Mouse (Mus musculus): ENCODE data around the gene Tango6. TPM values are rescaled to one million over a fixed set of nuclear protein-coding genes. Genes with fewer than 3 reads are reported as not detected.

Gene Tango6
- total RNA-seq (2014; rRNA removed), result 6.6 and 7.1 TPM in 2 replicates
- polyA plus RNA-seq (2015; fragmentation: Nextera tagmentation; extraction: Ambion mirVana), result 4.0 and 4.6 TPM in 2 replicates

DNA sequence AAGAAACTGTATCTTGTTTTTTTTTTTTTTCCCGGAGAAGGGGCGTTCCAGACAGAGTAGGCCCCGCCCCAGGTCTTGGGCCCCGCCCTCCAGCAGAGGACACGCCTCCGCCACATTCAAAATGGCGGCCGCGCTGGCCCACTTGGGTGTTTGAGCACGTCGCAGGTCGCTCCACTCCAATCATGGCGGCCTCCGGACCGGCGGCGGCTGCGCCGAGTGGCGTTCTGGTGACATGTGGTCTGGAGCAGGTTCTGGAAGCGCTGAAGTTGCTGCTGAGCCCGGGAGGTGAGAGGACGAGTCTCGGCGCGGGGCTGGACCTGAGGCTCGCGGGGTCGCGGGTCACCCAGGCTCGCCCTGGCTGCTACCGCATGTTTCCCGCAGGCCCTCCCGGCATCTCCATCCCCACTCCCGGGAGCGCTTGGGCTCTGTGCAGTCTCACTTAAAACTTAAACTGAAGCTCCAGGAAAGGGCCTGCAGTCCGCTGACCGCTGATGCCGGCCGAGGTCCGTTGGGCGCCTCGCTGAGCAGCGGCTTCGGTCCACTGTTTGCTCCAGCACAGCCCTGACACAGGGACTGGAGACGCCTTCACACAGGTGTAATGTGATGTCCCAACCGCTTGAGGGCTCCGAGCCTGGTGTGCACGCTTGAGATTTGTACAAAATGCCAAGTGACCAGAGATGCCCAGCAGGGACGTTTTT is at the start of gene Tango6:
Tango6 (plus strand) TSS at position 98 of the 698 bp plus-strand sequence.
- DNase-seq (ENCODE audit: low spot score), result peak; percentile 95
- WGBS, result under 1% methylated on average over 50 of the region's 50 CpGs
- ATAC-seq, result peak; percentile 98
- Histone ChIP-seq H3K9ac (replicated peaks; ENCODE audit: low read length) (peak within 1 kb of the TSS; percentile 69), H3K9me3 (ENCODE audit: low read length) (no peaks in the 10 kb centered on the region), H3K4me3 (ENCODE audit: low read length) (peak within 1 kb of the TSS; percentile 56), H3K4me2 (ENCODE audit: low read depth, low read length) (peak within 1 kb of the TSS; percentile 67), H3K4me1 (ENCODE audit: insufficient read depth, low read length) (no peaks in the 10 kb centered on the region), H3K36me3 (ENCODE audit: insufficient read depth, low read length) (no peaks in the 10 kb centered on the region), H3K27ac (peak within 1 kb of the TSS; percentile 91), H3K27me3 (ENCODE audit: insufficient read depth, low read length) (no peaks in the 10 kb centered on the region)
- peak; percentile 86 for TF ChIP-seq CTCF (IDR thresholded peaks at IDR 0.05; ENCODE audit: low read depth)

DNA sequence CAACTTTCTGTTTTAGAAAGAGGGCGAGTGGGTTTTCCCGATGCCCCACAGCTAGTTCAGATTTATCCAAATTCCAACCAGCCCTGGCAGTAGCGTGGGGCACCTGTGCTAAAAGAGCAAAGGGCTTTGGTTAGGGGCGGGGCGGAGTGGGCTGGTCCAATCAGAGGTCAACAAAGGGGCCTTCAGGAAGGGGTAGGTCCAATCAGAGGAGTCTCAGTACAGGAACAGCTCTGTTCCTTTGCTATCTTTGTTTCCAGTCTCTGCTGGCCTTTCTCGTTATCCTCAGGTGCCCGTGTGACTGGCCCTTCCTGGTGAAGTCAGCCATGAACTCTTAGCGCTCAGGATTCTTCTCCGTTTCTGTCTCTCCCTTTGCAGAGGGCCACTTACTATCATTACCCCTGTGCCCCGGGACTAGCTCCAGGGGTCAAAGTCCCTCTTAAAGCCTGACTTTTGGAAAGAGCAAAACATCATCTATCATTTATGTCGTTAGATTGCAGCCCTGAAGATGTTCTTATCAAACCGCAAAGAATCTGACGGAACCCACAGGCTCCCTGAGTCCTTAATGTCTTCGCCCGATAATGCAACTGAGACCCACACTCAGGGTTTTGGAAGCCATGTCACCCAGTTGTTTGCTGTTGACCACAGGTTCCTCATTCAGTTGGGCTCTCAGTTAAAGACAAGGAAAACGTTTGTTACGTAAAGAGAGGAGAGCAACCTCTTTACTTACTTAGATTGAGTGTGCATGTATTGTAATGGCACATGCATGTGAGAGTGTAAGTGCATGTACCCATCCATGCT is 49.3 kb upstream of the Tango6 start:
- WGBS, result 74% methylated on average over 17 of the region's 17 CpGs
- ATAC-seq (no peak), DNase-seq (ENCODE audit: low spot score) (no peak)
- no peak overlapping the region for H3K4me3 ChIP-seq (ENCODE audit: low read length)
- H3K9ac ChIP-seq (replicated peaks; ENCODE audit: low read length), result no peak overlapping the region
- H3K36me3 ChIP-seq (ENCODE audit: insufficient read depth, low read length), result no peaks in the 10 kb centered on the region
- H3K4me2 ChIP-seq (ENCODE audit: low read depth, low read length), result no peak overlapping the region
- H3K27me3 ChIP-seq (ENCODE audit: insufficient read depth, low read length), result no peaks in the 10 kb centered on the region
- H3K27ac ChIP-seq, result no peak overlapping the region
- H3K4me1 ChIP-seq (ENCODE audit: insufficient read depth, low read length), result no peaks in the 10 kb centered on the region
- H3K9me3 ChIP-seq (ENCODE audit: low read length), result no peaks in the 10 kb centered on the region
- no peak for TF ChIP-seq CTCF (IDR thresholded peaks at IDR 0.05; ENCODE audit: low read depth)

DNA sequence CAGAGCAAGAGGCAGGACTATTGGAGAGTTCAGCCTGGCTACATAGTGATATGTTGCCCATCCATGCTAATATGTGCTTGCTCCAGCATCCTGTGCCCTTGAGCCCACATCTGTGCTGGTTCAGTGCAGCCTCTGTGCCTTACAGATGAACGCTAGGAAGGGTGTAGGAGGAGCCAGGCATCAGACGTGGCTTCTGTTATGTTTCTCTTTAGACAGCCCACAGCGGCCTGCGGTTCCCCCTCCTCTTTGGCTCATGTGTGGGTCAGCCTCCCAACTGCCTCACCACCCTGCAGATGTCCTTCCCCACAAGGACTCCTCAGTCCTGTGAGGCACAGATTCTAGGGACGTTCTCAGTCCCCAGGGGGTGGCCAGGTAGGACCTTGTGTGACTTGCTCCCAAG is 47.6 kb upstream of the Tango6 start:
- H3K9ac ChIP-seq (replicated peaks; ENCODE audit: low read length), result no peak overlapping the region
- no peak overlapping the region for H3K4me3 ChIP-seq (ENCODE audit: low read length)
- no peak overlapping the region for H3K27ac ChIP-seq
- TF ChIP-seq CTCF (IDR thresholded peaks at IDR 0.05; ENCODE audit: low read depth), result no peak
- 34% methylated on average over 5 of the region's 5 CpGs for WGBS
- H3K27me3 ChIP-seq (ENCODE audit: insufficient read depth, low read length), result no peaks in the 10 kb centered on the region
- no peak overlapping the region for H3K4me2 ChIP-seq (ENCODE audit: low read depth, low read length)
- H3K36me3 ChIP-seq (ENCODE audit: insufficient read depth, low read length), result no peaks in the 10 kb centered on the region
- H3K9me3 ChIP-seq (ENCODE audit: low read length), result no peaks in the 10 kb centered on the region
- ATAC-seq (no peak), DNase-seq (ENCODE audit: low spot score) (no peak)
- H3K4me1 ChIP-seq (ENCODE audit: insufficient read depth, low read length), result no peaks in the 10 kb centered on the region

DNA sequence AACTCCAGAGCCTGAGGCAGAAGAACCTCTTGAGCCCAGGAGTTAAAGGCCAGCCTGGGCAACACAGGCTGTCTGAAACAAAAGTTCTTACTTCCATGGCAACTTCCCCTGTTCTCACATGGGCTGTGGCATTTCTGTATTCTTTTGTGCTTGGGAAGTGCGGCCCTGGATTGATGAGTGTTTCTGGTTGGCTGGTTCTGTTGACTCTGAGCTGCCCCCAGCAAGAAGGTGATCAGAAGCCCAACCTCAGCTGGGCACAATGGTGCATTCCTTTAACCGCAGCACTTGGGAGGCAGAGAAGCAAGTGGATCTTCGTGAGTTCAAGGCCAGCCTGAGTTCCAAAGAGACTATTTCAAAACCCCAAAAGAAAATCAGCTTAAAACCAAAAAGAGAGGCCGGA is 45.4 kb upstream of the Tango6 start:
- no peak for TF ChIP-seq CTCF (IDR thresholded peaks at IDR 0.05; ENCODE audit: low read depth)
- ATAC-seq (no peak), DNase-seq (ENCODE audit: low spot score) (no peak)
- no peaks in the 10 kb centered on the region for H3K9me3 ChIP-seq (ENCODE audit: low read length)
- H3K27ac ChIP-seq, result no peak overlapping the region
- no peaks in the 10 kb centered on the region for H3K27me3 ChIP-seq (ENCODE audit: insufficient read depth, low read length)
- no peak overlapping the region for H3K9ac ChIP-seq (replicated peaks; ENCODE audit: low read length)
- no peaks in the 10 kb centered on the region for H3K36me3 ChIP-seq (ENCODE audit: insufficient read depth, low read length)
- 53% methylated on average over 4 of the region's 4 CpGs for WGBS
- H3K4me1 ChIP-seq (ENCODE audit: insufficient read depth, low read length), result no peaks in the 10 kb centered on the region
- no peak overlapping the region for H3K4me2 ChIP-seq (ENCODE audit: low read depth, low read length)
- H3K4me3 ChIP-seq (ENCODE audit: low read length), result no peak overlapping the region

DNA sequence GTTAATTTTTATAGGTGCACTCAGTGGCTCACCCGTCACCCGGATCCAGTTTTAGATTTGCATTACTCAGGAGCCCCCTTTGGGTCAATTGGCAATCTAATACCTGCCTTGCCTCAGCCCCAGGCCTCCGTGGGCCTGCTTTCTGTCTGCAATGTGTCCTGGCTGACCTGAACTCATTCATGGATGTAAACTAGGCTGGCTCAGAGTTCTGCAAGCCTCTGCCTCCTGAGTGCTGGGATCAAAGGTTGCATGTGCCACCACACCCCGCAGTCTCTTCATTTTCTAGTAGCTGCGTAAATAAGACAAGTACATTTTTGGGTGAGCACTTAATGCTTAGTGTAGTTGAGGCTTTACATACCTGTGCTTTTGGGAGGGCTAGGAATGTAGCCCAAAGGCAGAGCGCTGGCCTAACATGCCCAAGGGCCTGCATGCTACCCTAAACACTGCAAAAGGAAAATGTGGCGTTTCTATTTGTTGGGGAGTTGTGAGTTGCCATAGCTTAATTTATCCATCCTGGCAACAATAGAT is 44.0 kb upstream of the Tango6 start:
- H3K9me3 ChIP-seq (ENCODE audit: low read length), result no peaks in the 10 kb centered on the region
- DNase-seq (ENCODE audit: low spot score), result no peak
- no peaks in the 10 kb centered on the region for H3K4me1 ChIP-seq (ENCODE audit: insufficient read depth, low read length)
- no peak overlapping the region for H3K9ac ChIP-seq (replicated peaks; ENCODE audit: low read length)
- no peaks in the 10 kb centered on the region for H3K36me3 ChIP-seq (ENCODE audit: insufficient read depth, low read length)
- no peaks in the 10 kb centered on the region for H3K27me3 ChIP-seq (ENCODE audit: insufficient read depth, low read length)
- no peak overlapping the region for H3K27ac ChIP-seq
- H3K4me3 ChIP-seq (ENCODE audit: low read length), result no peak overlapping the region
- H3K4me2 ChIP-seq (ENCODE audit: low read depth, low read length), result no peak overlapping the region
- WGBS, result 92% methylated on average over 7 of the region's 7 CpGs
- no peak for TF ChIP-seq CTCF (IDR thresholded peaks at IDR 0.05; ENCODE audit: low read depth)
- no peak for ATAC-seq

DNA sequence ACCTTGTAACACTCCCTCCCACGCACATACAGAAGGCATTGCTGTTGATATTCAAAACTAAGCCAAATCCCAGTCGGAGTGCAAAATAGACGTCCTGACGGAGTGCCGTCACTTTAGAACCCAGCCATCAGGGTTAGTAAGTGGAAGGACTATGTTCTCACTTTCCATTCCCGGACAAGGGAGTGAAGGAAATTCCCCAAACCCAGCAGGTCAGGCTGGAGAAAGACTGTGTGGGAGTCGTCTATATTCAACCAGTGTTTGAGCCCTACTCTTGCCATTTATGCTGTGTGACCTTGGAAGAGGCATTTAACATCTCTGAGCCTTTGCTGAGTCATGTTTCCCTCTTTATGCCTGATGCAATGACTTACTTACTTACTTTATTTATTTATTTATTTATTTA is 42.7 kb upstream of the Tango6 start:
- no peaks in the 10 kb centered on the region for H3K9me3 ChIP-seq (ENCODE audit: low read length)
- no peak overlapping the region for H3K4me3 ChIP-seq (ENCODE audit: low read length)
- no peaks in the 10 kb centered on the region for H3K27me3 ChIP-seq (ENCODE audit: insufficient read depth, low read length)
- no peak for TF ChIP-seq CTCF (IDR thresholded peaks at IDR 0.05; ENCODE audit: low read depth)
- H3K36me3 ChIP-seq (ENCODE audit: insufficient read depth, low read length), result no peaks in the 10 kb centered on the region
- no peak for ATAC-seq
- H3K4me2 ChIP-seq (ENCODE audit: low read depth, low read length), result no peak overlapping the region
- H3K27ac ChIP-seq, result no peak overlapping the region
- H3K9ac ChIP-seq (replicated peaks; ENCODE audit: low read length), result no peak overlapping the region
- 85% methylated on average over 7 of the region's 7 CpGs for WGBS
- H3K4me1 ChIP-seq (ENCODE audit: insufficient read depth, low read length), result no peaks in the 10 kb centered on the region
- DNase-seq (ENCODE audit: low spot score), result no peak

All from hindbrain, postnatal 0 days (tissue).